Mouse (Mus musculus) megakaryocyte-erythroid progenitor cell, adult 5-6 weeks (primary cell): ENCODE measurements around the gene Heatr3. TPM values are rescaled to one million over a fixed set of nuclear protein-coding genes. Genes with fewer than 3 reads are reported as not detected.

Experiments
- ATAC-seq: replicated peaks from 2 replicates; pipeline ENCODE4 v1.8.0; 2016; ENCODE audit warnings: mild to moderate bottlenecking, inconsistent platforms; ENCODE audit not compliant: severe bottlenecking, poor library complexity, low FRiP score, low TSS enrichment
- total RNA-seq, 2 experiments: library from RNA; stranded (forward) in 1 of 2; stranded (reverse) in 1 of 2; fragments of 200-1000, 215-1000 nt in 1 of 2; fragments of >200 nt in 1 of 2; fragmentation: Nextera tagmentation in 1 of 2; gene quantifications; 2 replicates each; pipeline ENCODE4 v1.2.3; 2014 to 2017

Gene Heatr3
- total RNA-seq, 2 experiments from 2014 or later = 79.2 TPM

GRCm38 (mm10) chr8:88183121-88183520 is 45.5 kb downstream of the Heatr3 start:
- no peak for ATAC-seq

GRCm38 (mm10) chr8:88184914-88185313 is 47.3 kb downstream of the Heatr3 start:
- no peak for ATAC-seq

- no peak for ATAC-seq
Measured at GRCm38 (mm10) chr8:88185716-88186115, 48.1 kb downstream of the Heatr3 start.

- ATAC-seq = 0 out of 2 replicates have a peak, but pooled peaks have one; percentile 51
Measured at GRCm38 (mm10) chr8:88197328-88197727, 59.7 kb downstream of the Heatr3 start.

DNA sequence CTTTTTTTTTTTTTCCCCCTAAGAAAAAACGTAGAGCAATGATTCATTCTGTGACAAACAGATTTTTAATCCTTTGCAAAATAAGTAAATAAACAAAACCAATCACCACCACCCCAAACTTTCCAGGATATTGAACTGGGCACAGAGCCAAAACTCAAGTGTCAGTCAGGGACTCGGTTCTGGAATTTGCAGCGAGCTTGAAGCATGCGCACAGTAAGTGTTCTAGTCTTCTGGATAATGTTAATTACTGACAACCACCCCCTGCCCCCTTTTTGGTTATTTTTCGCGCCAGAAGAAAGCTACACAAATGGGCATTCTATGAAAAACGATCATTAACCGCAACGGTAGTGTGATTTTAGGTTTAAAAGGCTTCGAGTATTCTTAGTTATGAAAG is 60.9 kb downstream of the Heatr3 start:
- ATAC-seq = no peak

DNA sequence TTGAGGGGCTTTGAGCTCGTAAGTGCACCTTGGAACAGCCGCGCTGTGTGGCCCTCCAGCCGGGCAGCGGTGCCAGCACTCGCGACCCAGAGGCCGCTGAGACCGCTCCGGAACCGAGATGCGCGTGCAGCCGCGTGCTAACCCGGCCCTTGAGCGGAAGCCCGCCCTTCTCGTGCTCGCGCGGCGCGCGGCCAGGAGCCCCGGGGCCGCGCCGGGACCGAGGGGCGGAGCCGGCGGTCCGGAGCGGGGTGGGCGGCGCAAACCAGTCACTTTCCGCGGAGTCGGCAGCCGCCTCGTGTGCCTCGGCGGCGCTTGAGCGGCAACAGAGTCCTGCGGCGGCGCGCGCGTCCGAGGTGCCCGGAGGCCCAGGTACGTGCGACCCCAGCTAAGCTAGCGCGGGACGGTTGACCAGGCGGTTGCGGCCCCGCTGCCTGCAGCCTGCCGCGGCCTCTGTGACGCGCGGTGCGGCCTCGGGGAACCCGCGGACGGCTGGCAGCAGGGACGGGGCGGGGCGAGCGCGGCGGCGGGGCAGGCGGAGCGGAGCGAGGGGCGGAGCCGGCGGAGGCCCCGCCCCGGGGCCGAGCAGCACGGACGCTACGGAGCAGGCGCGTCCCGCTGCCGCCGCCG is 61.4 kb downstream of the Heatr3 start, which contains the start of gene Tent4b:
Gene Tent4b, plus strand, starts transcription at position 269 of the 627 bp plus-strand sequence.
- ATAC-seq = peak; percentile 72

DNA sequence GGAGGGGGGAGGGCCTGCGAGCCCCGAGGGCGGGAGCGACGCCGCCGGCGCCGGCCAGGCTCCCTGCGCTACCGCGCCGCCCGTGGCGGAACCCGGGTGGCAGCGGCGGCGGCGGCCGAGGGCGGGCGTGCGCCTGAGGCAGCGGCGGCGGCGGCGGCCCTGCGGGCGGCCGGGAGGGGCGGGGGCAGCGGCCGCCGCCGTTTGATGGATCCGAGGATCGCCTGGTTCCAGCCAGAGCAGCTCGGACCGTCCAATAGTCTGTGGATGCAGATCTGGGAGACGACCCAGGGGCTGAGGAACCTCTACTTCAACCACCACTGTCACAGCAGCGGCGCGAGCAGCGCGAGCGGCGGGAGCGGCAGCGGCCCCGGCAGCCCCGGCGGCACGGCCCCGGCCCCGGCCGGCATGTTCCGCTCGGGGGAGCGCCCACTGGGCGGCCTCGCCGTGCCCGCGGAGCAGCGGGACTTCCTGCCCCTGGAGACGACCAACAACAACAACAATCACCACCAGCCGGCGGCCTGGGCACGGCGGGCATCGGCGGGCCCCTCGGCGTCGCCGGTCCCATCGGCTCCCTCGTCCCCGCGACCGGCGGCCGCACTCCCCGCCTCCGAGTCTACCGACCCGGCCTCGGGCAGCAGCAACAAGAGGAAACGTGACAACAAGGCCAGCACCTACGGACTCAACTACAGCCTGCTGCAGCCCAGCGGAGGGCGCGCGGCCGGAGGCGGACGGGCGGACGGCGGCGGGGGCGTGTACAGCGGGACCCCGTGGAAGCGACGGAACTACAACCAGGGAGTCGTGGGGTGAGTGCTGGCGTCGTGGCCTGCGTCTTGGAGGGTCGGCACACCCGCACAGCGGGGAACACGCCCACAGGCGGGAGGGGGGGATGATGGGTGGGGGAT is 62.3 kb downstream of the Heatr3 start:
- ATAC-seq = 0 out of 2 replicates have a peak, but pooled peaks have one; percentile 15

- ATAC-seq = no peak
Measured at GRCm38 (mm10) chr8:88200724-88201495, 63.3 kb downstream of the Heatr3 start.

DNA sequence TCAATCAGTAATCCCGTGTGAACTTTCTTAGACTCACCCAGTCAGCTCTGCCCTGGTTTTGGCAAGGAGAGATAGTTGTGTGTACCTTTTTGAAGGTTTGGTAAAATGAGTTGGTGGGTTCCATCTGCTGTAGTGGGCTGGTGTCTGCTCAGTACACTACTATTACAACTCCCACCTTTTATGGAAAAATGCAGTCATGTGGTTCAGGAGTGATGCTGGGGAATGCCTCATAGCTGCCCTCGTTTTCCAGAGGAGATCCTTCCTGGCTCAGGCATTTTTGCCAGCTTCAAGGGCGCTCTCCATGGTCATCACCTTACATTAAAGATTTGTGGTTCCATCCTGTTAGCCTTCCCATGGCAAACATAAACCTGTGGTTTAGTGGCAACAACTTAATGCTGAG is 64.0 kb downstream of the Heatr3 start:
- no peak for ATAC-seq

DNA sequence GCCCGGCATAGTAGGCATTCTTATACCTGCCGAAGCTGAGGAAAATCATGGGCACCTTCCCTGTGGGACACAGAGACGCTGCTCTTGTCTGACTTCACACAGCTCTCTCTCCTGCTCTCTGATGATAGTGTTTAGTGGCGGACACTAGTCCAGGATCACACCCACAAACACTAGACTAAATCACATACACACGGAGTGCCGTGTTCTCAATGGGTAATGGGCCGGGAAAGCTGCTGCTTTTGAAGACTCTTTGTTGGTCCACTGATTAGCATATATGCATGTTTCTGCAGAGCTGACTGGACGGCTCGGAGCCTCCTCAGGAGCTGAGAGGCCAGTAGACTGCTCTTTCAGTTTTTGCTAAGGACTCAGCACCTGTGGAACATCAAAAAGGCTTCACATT is 68.4 kb downstream of the Heatr3 start:
- ATAC-seq = no peak

DNA sequence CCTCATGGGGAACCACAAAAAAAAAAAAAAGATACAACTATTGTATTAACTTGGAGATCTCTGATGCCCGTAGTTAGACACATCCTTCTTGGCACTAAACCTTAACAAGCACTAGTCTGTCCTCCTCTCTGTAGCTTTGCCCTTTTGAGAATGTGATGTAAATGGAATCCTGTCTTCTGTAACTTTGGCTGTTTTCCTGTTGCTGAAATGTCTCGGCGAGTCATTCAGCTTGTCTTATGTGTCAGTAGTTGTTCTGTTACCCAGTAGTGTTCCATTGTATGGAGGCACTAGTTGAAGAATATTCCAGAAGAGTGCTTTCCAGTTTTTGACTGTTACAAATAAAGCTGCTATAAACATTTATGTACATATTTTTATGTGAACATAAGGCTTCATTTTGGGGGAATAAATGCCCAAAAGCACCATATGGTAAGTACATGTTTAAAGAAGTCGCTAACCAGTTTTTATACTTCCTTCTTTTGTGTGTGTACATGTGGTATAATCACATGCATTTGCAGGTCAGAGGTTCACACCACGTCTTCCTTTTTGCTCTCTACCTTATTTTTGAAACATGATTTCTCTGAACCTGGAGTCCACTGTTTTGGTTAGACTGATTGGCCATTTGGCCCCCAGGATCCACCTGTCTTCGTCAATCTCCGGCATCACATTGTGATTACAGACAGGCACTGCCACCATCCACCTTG is 69.6 kb downstream of the Heatr3 start:
- no peak for ATAC-seq

DNA sequence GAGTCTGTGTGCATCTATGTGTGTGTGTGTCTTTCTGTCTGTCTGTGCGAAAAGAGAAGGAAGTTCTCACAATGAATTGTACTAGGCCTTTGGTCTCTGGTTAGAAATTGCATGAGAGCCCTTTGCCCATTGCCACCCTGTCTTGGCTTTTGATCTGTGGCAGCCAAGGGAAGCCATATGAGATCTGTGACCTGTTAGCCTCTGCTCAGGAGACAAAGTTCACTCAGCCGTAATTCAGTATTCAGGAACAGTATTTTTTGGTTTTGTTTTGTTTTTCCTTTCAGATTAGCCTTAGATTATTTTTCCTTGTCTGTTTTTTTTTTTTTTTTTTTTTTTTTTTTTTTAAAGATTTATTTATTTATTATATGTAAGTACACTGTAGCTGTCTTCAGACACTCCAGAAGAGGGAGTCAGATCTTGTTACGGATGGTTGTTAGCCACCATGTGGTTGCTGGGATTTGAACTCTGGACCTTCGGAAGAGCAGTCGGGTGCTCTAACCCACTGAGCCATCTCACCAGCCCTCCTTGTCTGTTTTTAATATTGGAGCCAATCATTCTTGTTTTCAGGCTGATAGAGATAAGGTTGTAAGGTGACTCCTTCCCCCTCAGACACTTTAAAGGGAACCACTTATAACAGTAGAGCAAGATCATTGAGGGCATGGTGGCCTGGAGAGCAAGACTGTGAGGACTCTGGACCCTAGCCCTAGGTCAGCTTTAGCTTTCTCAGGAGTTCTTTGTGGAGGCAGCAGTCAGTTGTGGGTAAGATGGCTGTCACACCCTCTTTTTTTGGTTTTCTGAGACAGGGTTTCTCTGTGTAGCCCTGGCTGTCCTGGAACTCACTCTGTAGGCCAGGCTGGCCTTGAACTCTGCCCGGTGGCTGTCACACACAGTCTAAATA is 72.5 kb downstream of the Heatr3 start:
- ATAC-seq = 0 out of 2 replicates have a peak, but pooled peaks have one; percentile 34

DNA sequence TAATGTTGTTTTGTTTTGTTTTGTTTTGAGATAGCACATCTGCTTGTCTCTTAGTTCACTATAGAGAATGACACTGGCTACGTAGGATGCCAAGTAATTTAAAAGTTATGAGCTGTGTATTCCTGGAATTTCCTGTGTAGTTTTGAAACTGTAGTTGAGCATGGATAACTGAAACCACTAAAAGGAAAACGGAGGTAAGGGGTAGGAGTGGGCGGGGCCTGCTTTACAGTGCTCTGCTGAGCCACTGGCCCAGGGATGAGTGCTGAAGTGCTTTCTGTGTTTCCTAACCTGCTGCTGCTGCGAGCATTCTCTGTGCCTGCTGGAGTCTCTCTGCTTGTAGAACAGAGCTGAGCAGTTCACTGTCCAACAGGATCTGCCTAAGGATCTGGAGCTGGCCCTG is 83.7 kb downstream of the Heatr3 start:
- no peak for ATAC-seq

Other genes with a start within 250 kb of the Heatr3 start
- gene Zfp423, start 178.3 kb upstream of the Heatr3 start, total RNA-seq (2014; fragmentation: Nextera tagmentation) = not detected in 2 replicates
- not detected in 2 replicates for gene Zfp423, start 178.3 kb upstream of the Heatr3 start, total RNA-seq (2017)
- 42.8 and 61.3 TPM in 2 replicates for gene Cnep1r1, start 19.1 kb upstream of the Heatr3 start, total RNA-seq (2014; fragmentation: Nextera tagmentation)
- gene Cnep1r1, start 19.1 kb upstream of the Heatr3 start, total RNA-seq (2017) = 16.0 and 16.6 TPM in 2 replicates
- gene Tent4b, start 61.4 kb downstream of the Heatr3 start, total RNA-seq (2014; fragmentation: Nextera tagmentation) = 37.3 and 51.7 TPM in 2 replicates
- gene Tent4b, start 61.4 kb downstream of the Heatr3 start, total RNA-seq (2017) = 47.7 and 50.4 TPM in 2 replicates
- 60.4 and 66.1 TPM in 2 replicates for gene Adcy7, start 134.5 kb downstream of the Heatr3 start, total RNA-seq (2014; fragmentation: Nextera tagmentation)
- 48.0 and 48.9 TPM in 2 replicates for gene Adcy7, start 134.5 kb downstream of the Heatr3 start, total RNA-seq (2017)
- 79.1 and 115 TPM in 2 replicates for gene Brd7, start 224.3 kb downstream of the Heatr3 start, total RNA-seq (2014; fragmentation: Nextera tagmentation)
- 106 and 134 TPM in 2 replicates for gene Brd7, start 224.3 kb downstream of the Heatr3 start, total RNA-seq (2017)